Mouse (Mus musculus): ENCODE results near the gene Zpbp2. TPM values are rescaled to one million over a fixed set of nuclear protein-coding genes. Genes with fewer than 3 reads are reported as not detected.
A peak's percentile ranks its signal among the peaks of the same experiment; 100 is the strongest.

The Zpbp2 gene
- total and polyA plus RNA-seq, 2 experiments from 2014 or later, result 0.36 TPM; not detected in 1

- ATAC-seq (ENCODE audit: low FRiP score), result no peak
- no peak overlapping the region for H3K9ac ChIP-seq (replicated peaks; ENCODE audit: low read length, poor library complexity, severe bottlenecking)
- no peak overlapping the region for H3K27ac ChIP-seq (ENCODE audit: low read depth, low read length)
- no peak overlapping the region for H3K4me2 ChIP-seq (ENCODE audit: low read depth, low read length, poor library complexity, severe bottlenecking)
- H3K4me3 ChIP-seq (ENCODE audit: low read depth, low read length), result no peak overlapping the region
- peaks cover 17% of the 10 kb centered on the region for H3K36me3 ChIP-seq (ENCODE audit: insufficient read depth, low read length)
- no peak for DNase-seq (ENCODE audit: low spot score)
- no peaks in the 10 kb centered on the region for H3K27me3 ChIP-seq (ENCODE audit: insufficient read depth, low read length)
- 86% methylated on average over 8 of the region's 8 CpGs for WGBS
- TF ChIP-seq CTCF (IDR thresholded peaks at IDR 0.05), result no peak
- H3K9me3 ChIP-seq (ENCODE audit: low read length), result no peaks in the 10 kb centered on the region
- peaks cover 14% of the 10 kb centered on the region for H3K4me1 ChIP-seq (ENCODE audit: insufficient read depth, low read length)
These were observed 31.1 kb downstream of the Zpbp2 start for GRCm38 (mm10) chr11:98582030-98582388.

DNA sequence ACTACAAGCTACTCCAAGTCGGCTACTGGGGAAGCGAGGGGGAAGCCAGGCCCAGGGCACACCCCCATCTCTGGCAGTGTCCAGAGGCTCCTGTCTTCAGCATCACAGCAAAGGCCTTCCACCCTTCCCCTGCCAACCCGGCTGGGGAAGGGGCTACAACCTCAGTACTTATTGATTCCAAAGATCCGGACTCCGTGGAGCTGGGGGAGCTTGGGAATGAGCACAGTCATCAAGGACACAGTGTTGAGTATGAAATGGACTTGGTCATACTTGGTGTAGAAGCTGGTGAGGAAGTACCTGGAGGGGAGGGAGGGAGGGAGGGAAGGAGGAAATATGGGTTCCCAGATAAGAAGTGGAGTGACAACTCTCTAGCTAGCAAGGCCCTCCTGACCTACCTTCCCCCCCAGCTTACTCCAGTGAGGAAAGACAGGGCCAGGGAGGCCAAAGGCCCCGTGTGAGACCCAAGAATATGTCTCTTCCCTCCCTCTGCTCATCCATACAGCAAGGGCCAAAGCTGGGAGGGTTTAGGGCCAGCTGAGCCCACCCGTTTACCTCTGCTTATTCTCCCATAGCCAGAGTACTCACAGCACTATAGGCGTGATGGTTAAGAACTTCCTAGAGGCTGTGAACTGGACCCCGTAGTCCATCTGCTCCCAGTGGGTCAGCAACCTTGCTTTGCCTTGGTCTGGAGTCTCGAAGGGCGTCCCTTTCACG is 31.8 kb downstream of the Zpbp2 start:
- H3K9ac ChIP-seq (replicated peaks; ENCODE audit: low read length, poor library complexity, severe bottlenecking), result no peak overlapping the region
- 92% methylated on average over 12 of the region's 12 CpGs for WGBS

GRCm38 (mm10) chr11:98583265-98583552 is 32.3 kb downstream of the Zpbp2 start:
- TF ChIP-seq CTCF (IDR thresholded peaks at IDR 0.05), result no peak
- no peaks in the 10 kb centered on the region for H3K27me3 ChIP-seq (ENCODE audit: insufficient read depth, low read length)
- ATAC-seq (ENCODE audit: low FRiP score) (no peak), DNase-seq (ENCODE audit: low spot score) (no peak)
- no peak overlapping the region for H3K4me3 ChIP-seq (ENCODE audit: low read depth, low read length)
- no peaks in the 10 kb centered on the region for H3K9me3 ChIP-seq (ENCODE audit: low read length)
- H3K4me2 ChIP-seq (ENCODE audit: low read depth, low read length, poor library complexity, severe bottlenecking), result no peak overlapping the region
- 88% methylated on average over 3 of the region's 3 CpGs for WGBS
- H3K27ac ChIP-seq (ENCODE audit: low read depth, low read length), result no peak overlapping the region
- H3K36me3 ChIP-seq (ENCODE audit: insufficient read depth, low read length), result peaks cover 17% of the 10 kb centered on the region
- H3K4me1 ChIP-seq (ENCODE audit: insufficient read depth, low read length), result peaks cover 19% of the 10 kb centered on the region
- H3K9ac ChIP-seq (replicated peaks; ENCODE audit: low read length, poor library complexity, severe bottlenecking), result no peak overlapping the region

More for the DNA sequence above, 31.8 kb downstream of the Zpbp2 start:
- H3K4me3 ChIP-seq (ENCODE audit: low read depth, low read length), result no peak overlapping the region
- no peak overlapping the region for H3K27ac ChIP-seq (ENCODE audit: low read depth, low read length)
- H3K4me1 ChIP-seq (ENCODE audit: insufficient read depth, low read length), result peaks cover 17% of the 10 kb centered on the region
- no peak for ATAC-seq (ENCODE audit: low FRiP score)
- H3K27me3 ChIP-seq (ENCODE audit: insufficient read depth, low read length), result no peaks in the 10 kb centered on the region
- no peak for DNase-seq (ENCODE audit: low spot score)
- H3K36me3 ChIP-seq (ENCODE audit: insufficient read depth, low read length), result peaks cover 17% of the 10 kb centered on the region
- no peaks in the 10 kb centered on the region for H3K9me3 ChIP-seq (ENCODE audit: low read length)
- H3K4me2 ChIP-seq (ENCODE audit: low read depth, low read length, poor library complexity, severe bottlenecking), result no peak overlapping the region
- no peak for TF ChIP-seq CTCF (IDR thresholded peaks at IDR 0.05)

DNA sequence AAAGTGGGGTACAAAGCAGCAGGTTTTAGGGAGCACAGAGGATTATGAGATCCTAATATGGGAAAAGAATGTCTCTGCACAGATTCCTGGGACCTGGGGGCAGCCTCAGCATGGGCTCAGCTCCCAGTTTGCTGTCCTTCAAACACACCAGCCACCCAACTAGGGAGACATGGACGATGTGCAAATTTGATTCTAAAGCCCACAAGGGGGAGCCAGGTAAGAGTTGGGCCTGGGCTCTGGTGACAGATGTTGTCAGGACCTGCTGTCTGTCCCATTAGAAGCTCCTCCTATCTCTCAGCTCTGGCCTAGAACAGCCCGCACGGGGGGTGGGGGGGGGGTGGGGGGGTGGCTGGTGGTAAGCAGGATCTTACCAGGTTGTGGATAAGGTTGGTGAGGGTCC is 32.7 kb downstream of the Zpbp2 start:
- Histone ChIP-seq H3K9ac (replicated peaks; ENCODE audit: low read length, poor library complexity, severe bottlenecking) (no peak overlapping the region), H3K4me1 (ENCODE audit: insufficient read depth, low read length) (peaks cover 20% of the 10 kb centered on the region), H3K4me3 (ENCODE audit: low read depth, low read length) (no peak overlapping the region), H3K27me3 (ENCODE audit: insufficient read depth, low read length) (no peaks in the 10 kb centered on the region), H3K4me2 (ENCODE audit: low read depth, low read length, poor library complexity, severe bottlenecking) (no peak overlapping the region), H3K9me3 (ENCODE audit: low read length) (no peaks in the 10 kb centered on the region), H3K36me3 (ENCODE audit: insufficient read depth, low read length) (peaks cover 17% of the 10 kb centered on the region), H3K27ac (ENCODE audit: low read depth, low read length) (no peak overlapping the region)
- DNase-seq (ENCODE audit: low spot score) (no peak), ATAC-seq (ENCODE audit: low FRiP score) (no peak)
- TF ChIP-seq CTCF (IDR thresholded peaks at IDR 0.05), result peak; percentile 36
- 37% methylated on average over 3 of the region's 3 CpGs for WGBS

GRCm38 (mm10) chr11:98584146-98584545 is 33.2 kb downstream of the Zpbp2 start:
- Histone ChIP-seq H3K9me3 (ENCODE audit: low read length) (no peaks in the 10 kb centered on the region), H3K27me3 (ENCODE audit: insufficient read depth, low read length) (no peaks in the 10 kb centered on the region), H3K4me1 (ENCODE audit: insufficient read depth, low read length) (peaks cover 20% of the 10 kb centered on the region), H3K9ac (replicated peaks; ENCODE audit: low read length, poor library complexity, severe bottlenecking) (no peak overlapping the region), H3K27ac (ENCODE audit: low read depth, low read length) (no peak overlapping the region), H3K4me2 (ENCODE audit: low read depth, low read length, poor library complexity, severe bottlenecking) (no peak overlapping the region), H3K4me3 (ENCODE audit: low read depth, low read length) (no peak overlapping the region), H3K36me3 (ENCODE audit: insufficient read depth, low read length) (peaks cover 17% of the 10 kb centered on the region)
- no peak for ATAC-seq (ENCODE audit: low FRiP score)
- WGBS, result 86% methylated on average over 1 of the region's 1 CpGs
- DNase-seq (ENCODE audit: low spot score), result no peak
- TF ChIP-seq CTCF (IDR thresholded peaks at IDR 0.05), result no peak

- no peak for ATAC-seq (ENCODE audit: low FRiP score)
- 94% methylated on average over 6 of the region's 6 CpGs for WGBS
- Histone ChIP-seq H3K4me1 (ENCODE audit: insufficient read depth, low read length) (peaks cover 20% of the 10 kb centered on the region), H3K27ac (ENCODE audit: low read depth, low read length) (no peak overlapping the region), H3K9ac (replicated peaks; ENCODE audit: low read length, poor library complexity, severe bottlenecking) (no peak overlapping the region), H3K36me3 (ENCODE audit: insufficient read depth, low read length) (peaks cover 17% of the 10 kb centered on the region), H3K4me2 (ENCODE audit: low read depth, low read length, poor library complexity, severe bottlenecking) (no peak overlapping the region), H3K4me3 (ENCODE audit: low read depth, low read length) (no peak overlapping the region), H3K9me3 (ENCODE audit: low read length) (no peaks in the 10 kb centered on the region), H3K27me3 (ENCODE audit: insufficient read depth, low read length) (no peaks in the 10 kb centered on the region)
- TF ChIP-seq CTCF (IDR thresholded peaks at IDR 0.05), result no peak
- DNase-seq (ENCODE audit: low spot score), result no peak
These were observed 33.8 kb downstream of the Zpbp2 start for GRCm38 (mm10) chr11:98584629-98585177.

All from midbrain, postnatal 0 days (tissue).